ENCODE assay signal across 7 mouse cellular contexts in the genomic region with DNA sequence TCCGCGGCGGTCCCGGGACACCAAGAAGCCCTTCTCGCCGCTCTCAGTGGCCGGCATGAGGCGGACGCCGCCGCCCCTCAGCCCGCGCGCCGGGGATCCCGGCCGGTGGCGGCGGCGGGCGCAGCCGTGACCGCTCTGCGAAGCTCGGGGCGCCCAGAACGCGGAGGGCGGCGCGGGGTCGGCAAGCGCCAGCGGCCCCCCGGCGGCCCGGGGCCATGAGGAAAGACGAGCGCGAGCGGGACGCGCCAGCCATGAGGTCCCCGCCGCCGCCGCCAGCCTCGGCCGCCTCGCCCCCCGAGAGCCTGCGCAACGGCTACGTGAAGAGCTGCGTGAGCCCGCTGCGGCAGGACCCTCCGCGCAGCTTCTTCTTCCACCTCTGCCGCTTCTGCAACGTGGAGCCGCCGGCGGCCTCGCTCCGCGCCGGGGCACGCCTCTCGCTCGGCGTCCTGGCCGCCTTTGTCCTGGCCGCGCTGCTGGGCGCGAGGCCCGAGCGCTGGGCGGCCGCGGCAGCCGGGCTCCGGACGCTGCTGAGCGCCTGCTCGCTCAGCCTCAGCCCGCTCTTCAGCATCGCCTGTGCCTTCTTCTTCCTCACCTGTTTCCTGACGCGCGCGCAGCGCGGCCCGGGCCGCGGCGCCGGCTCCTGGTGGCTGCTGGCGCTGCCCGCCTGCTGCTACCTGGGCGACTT. TPM values are rescaled to one million over a fixed set of nuclear protein-coding genes. Genes with fewer than 3 reads are reported as not detected.
DNase-seq lines count a peak whose midpoint lies in the region; ATAC-seq and TF ChIP-seq lines count a peak whose summit lies in the region.

No protein-coding gene starts in this region.

- no peaks in the 10 kb centered on the region; the same call in 1 of the 2 replicates for H3K4me1 ChIP-seq in cerebellum, adult 2 months (ENCODE audit: control insufficient read depth, insufficient read depth, low read length)
- H3K4me1 ChIP-seq in limb, embryonic 10.5 days, result peaks cover 23% of the 10 kb centered on the region
- H3K4me1 ChIP-seq in midbrain, embryonic 12.5 days, result peaks cover 19% of the 10 kb centered on the region

- in situ Hi-C loops in Patski (cut with MboI; ENCODE audit: low pct_unique_long_range_greater_than_20kb), result loop anchor here (5.0 kb wide), 2 partner anchors 77 to 138 kb away; a partner anchor contains a TSS

- peak overlapping the region; percentile 94 for H3K27ac ChIP-seq in cerebellum, adult 2 months (ENCODE audit: insufficient read depth, low read length)
- peak overlapping the region; percentile 98 for H3K27ac ChIP-seq in limb, embryonic 10.5 days
- peak overlapping the region; percentile 94 for H3K27ac ChIP-seq in midbrain, embryonic 12.5 days (replicated peaks)

- CTCF ChIA-PET in Patski (lab: Charles Lee), result interaction anchor here (0.9 to 1.0 kb wide), 2 partner anchors 7 to 139 kb away, joined by 3 read pairs; a partner anchor contains a TSS

- DNase-seq in Patski (ENCODE audit: low read depth, low spot score), result no peak
- DNase-seq in cerebellum, adult 2 months, result peak in 1 of 2 experiments; percentile 77
- DNase-seq in frontal cortex, postnatal 36 days (ENCODE audit: low spot score in 2 of 2), result peak; percentile 53 to 54
- DNase-seq in induced T-regulatory cell, adult 2 months (ENCODE audit: low read depth), result peak; percentile 48
- peak; percentile 71 for DNase-seq in limb, embryonic 10.5 days (ENCODE audit: low spot score)
- peak; percentile 23 to 24 for DNase-seq in spleen, postnatal 14 days (ENCODE audit: low spot score in 2 of 2)

- TF ChIP-seq POLR2A in cerebellum, adult 2 months (IDR thresholded peaks at IDR 0.05; ENCODE audit: borderline replicate concordance, insufficient read depth, low read length), result no peak

- TF ChIP-seq CTCF in Patski (IDR thresholded peaks at IDR 0.05), result no peak
- TF ChIP-seq CTCF in cerebellum, adult 2 months (IDR thresholded peaks at IDR 0.05; ENCODE audit: borderline replicate concordance, insufficient read depth, low read depth, low read length), result no peak

- WGBS in cerebellum, adult 2 months, result under 1% methylated on average over 98 of the region's 103 CpGs
- under 1% methylated on average over 92 of the region's 103 CpGs for WGBS in limb, embryonic 10.5 days
- WGBS in midbrain, embryonic 12.5 days, result under 1% methylated on average over 88 of the region's 103 CpGs

- POLR2A ChIA-PET in Patski (lab: Charles Lee), result interaction anchor here (0.7 to 1.5 kb wide), 4 partner anchors 16 to 159 kb away, joined by 3 read pairs; no protein-coding TSS in a partner anchor

- H3K36me3 ChIP-seq in limb, embryonic 10.5 days, result no peaks in the 10 kb centered on the region
- no peaks in the 10 kb centered on the region for H3K36me3 ChIP-seq in midbrain, embryonic 12.5 days

- peak overlapping the region; percentile 78 for H3K4me2 ChIP-seq in midbrain, embryonic 12.5 days (replicated peaks)

- H3K9ac ChIP-seq in midbrain, embryonic 12.5 days (replicated peaks), result peak overlapping the region; percentile 96

- peak overlapping the region; percentile 82 for H3K4me3 ChIP-seq in cerebellum, adult 2 months (replicated peaks; ENCODE audit: insufficient read depth, low read depth, low read length)
- peak overlapping the region; percentile 90 for H3K4me3 ChIP-seq in limb, embryonic 10.5 days
- H3K4me3 ChIP-seq in midbrain, embryonic 12.5 days, result peak overlapping the region; percentile 94

- H3K9me3 ChIP-seq in limb, embryonic 10.5 days (replicated peaks), result no peaks in the 10 kb centered on the region
- no peaks in the 10 kb centered on the region for H3K9me3 ChIP-seq in midbrain, embryonic 12.5 days

- peak; percentile 56 for ATAC-seq in Patski
- peak; percentile 74 for ATAC-seq in midbrain, embryonic 12.5 days (ENCODE audit: low FRiP score, low read depth)

- H3K27me3 ChIP-seq in Patski, result no peaks in the 10 kb centered on the region
- no peaks in the 10 kb centered on the region for H3K27me3 ChIP-seq in cerebellum, adult 2 months (ENCODE audit: control insufficient read depth, insufficient read depth, low read length)
- no peaks in the 10 kb centered on the region for H3K27me3 ChIP-seq in limb, embryonic 10.5 days (ENCODE audit: low read depth, poor library complexity, severe bottlenecking)
- no peaks in the 10 kb centered on the region for H3K27me3 ChIP-seq in midbrain, embryonic 12.5 days

RNA-seq across cellular contexts. Expression of a gene that starts 0.4 kb away (rescaled TPM):
- polyA plus RNA-seq in Patski (2021), result 21.1 TPM
- 15.5 and 18.3 TPM in 2 replicates for polyA plus RNA-seq in cerebellum, adult 2 months (2012; rRNA removed)
- 7.5 and 7.8 TPM in 2 replicates for polyA plus RNA-seq in limb, embryonic 10.5 days (2016; fragmentation: Nextera tagmentation; extraction: Ambion mirVana)
- polyA plus RNA-seq in midbrain, embryonic 12.5 days (2016; fragmentation: Nextera tagmentation; extraction: Ambion mirVana), result 9.9 and 12.1 TPM in 2 replicates
